23 mouse cellular contexts compared by ENCODE assay signal in genomic region chr5:144933486-144933885, GRCm38 (mm10). TPM values are rescaled to one million over a fixed set of nuclear protein-coding genes. Genes with fewer than 3 reads are reported as not detected.
DNase-seq lines count a peak whose midpoint lies in the region; ATAC-seq and TF ChIP-seq lines count a peak whose summit lies in the region.
"Had no signal": no experiment of that assay in that cellular context is flagged by ENCODE, and none has a peak within 500 bp of the region (broad histone marks: within the 10 kb centered on the region; RNA-seq: fewer than 3 reads in every experiment).

No protein-coding gene starts in this region.

- H3K4me2 ChIP-seq in heart, embryonic 13.5 days: peak overlapping the region; percentile 2; the same call in 1 of the 2 replicates
- H3K4me2 ChIP-seq: embryonic facial prominence, embryonic 15.5 days; hindbrain, embryonic 14.5 days had no signal

- no peaks in the 10 kb centered on the region for H3K27me3 ChIP-seq in heart, embryonic 13.5 days (replicated peaks)
- H3K27me3 ChIP-seq in MEL (ENCODE audit: control insufficient read depth in 1 of 2, insufficient read depth in 2 of 2, low read length in 2 of 2): no peaks in the 10 kb centered on the region
- no peaks in the 10 kb centered on the region for H3K27me3 ChIP-seq in small intestine, adult 2 months (ENCODE audit: control insufficient read depth, insufficient read depth, low read length)
- H3K27me3 ChIP-seq: embryonic facial prominence, embryonic 15.5 days had no signal

- TF ChIP-seq POLR2A in MEL (IDR thresholded peaks at IDR 0.05; ENCODE audit: control insufficient read depth in 1 of 2, insufficient read depth in 1 of 2, low read depth in 1 of 2, low read length in 2 of 2, poor library complexity in 1 of 2): no peak
- TF ChIP-seq POLR2A in small intestine, adult 2 months (IDR thresholded peaks at IDR 0.05; ENCODE audit: low read depth, low read length): no peak

- H3K4me3 ChIP-seq in gastrocnemius, adult 2 months: no peak overlapping the region
- no peak overlapping the region for H3K4me3 ChIP-seq in heart, embryonic 13.5 days
- no peak overlapping the region for H3K4me3 ChIP-seq in MEL (ENCODE audit: control insufficient read depth in 1 of 2, insufficient read depth in 1 of 2, low read depth in 2 of 2, low read length in 2 of 2)
- H3K4me3 ChIP-seq in small intestine, adult 2 months (ENCODE audit: low read depth, low read length): no peak overlapping the region
- H3K4me3 ChIP-seq: embryonic facial prominence, embryonic 15.5 days; erythroblast, embryonic 14.5 days; forebrain, embryonic 10.5 days; hindbrain, embryonic 10.5 days had no signal

- peak overlapping the region; percentile 38 for H3K27ac ChIP-seq in gastrocnemius, adult 2 months
- no peak overlapping the region for H3K27ac ChIP-seq in heart, embryonic 13.5 days (replicated peaks)
- no peak overlapping the region for H3K27ac ChIP-seq in MEL (ENCODE audit: control insufficient read depth, low read depth, low read length)
- H3K27ac ChIP-seq in small intestine, adult 2 months (ENCODE audit: insufficient read depth, low read depth, low read length): peak overlapping the region; percentile 45; the same call in 1 of the 2 replicates
- H3K27ac ChIP-seq: embryonic facial prominence, embryonic 15.5 days; forebrain, embryonic 10.5 days; hindbrain, embryonic 10.5 days; hindbrain, embryonic 14.5 days had no signal

- peak; percentile 18 to 42; a peak in 2 of 4 replicates for TF ChIP-seq EP300 in MEL (IDR thresholded peaks at IDR 0.05; ENCODE audit: low read depth in 1 of 2, low read length in 2 of 2)

- no peaks in the 10 kb centered on the region for H3K9me3 ChIP-seq in heart, embryonic 13.5 days
- H3K9me3 ChIP-seq in MEL (replicated peaks; ENCODE audit: insufficient read depth, low read length): no peaks in the 10 kb centered on the region
- H3K9me3 ChIP-seq: embryonic facial prominence, embryonic 15.5 days; forebrain, embryonic 10.5 days; G1E; hindbrain, embryonic 10.5 days had no signal

- WGBS in heart, embryonic 13.5 days: 23% methylated on average over 4 of the region's 4 CpGs
- WGBS in small intestine, adult 2 months: 27% methylated on average over 4 of the region's 4 CpGs

- intact Hi-C loops in gastrocnemius, adult 2 months (cut with DNase I): no loop called here
- intact Hi-C loops in heart, postnatal 25 days (cut with DNase I): no loop called here

- peaks cover 88% of the 10 kb centered on the region for H3K4me1 ChIP-seq in heart, embryonic 13.5 days
- H3K4me1 ChIP-seq in MEL (ENCODE audit: control insufficient read depth in 1 of 2, insufficient read depth in 2 of 2, low read length in 2 of 2): peaks cover 0 to 17% of the 10 kb centered on the region in 2 experiments; a peak in 3 of 4 replicates
- peaks cover 31% of the 10 kb centered on the region for H3K4me1 ChIP-seq in small intestine, adult 2 months (ENCODE audit: control insufficient read depth, insufficient read depth, insufficient read length, low read length)

- DNase-seq in gastrocnemius, adult 2 months: no peak
- no peak for DNase-seq in gastrocnemius, adult 8-10 months (ENCODE audit: low spot score in 2 of 2)
- DNase-seq in heart, postnatal 25 days (ENCODE audit: low spot score): no peak
- peak; percentile 18 for DNase-seq in MEL (ENCODE audit: low read depth, low spot score)
- no peak for DNase-seq in right cerebral cortex, adult 2 months (ENCODE audit: low spot score in 2 of 2)
- DNase-seq: adrenal gland, postnatal 10 days; B cell, adult 2 months; cerebellum, adult 11 months; cerebellum, adult 8-10 months; cerebellum, postnatal 14 days; embryo, embryonic 11 days; gastrocnemius, postnatal 25 days; heart, postnatal 10 days; kidney, adult 11 months had no signal

- H3K36me3 ChIP-seq in heart, embryonic 13.5 days: no peaks in the 10 kb centered on the region
- H3K36me3 ChIP-seq in MEL (ENCODE audit: control insufficient read depth in 1 of 2, insufficient read depth in 2 of 2, low read length in 2 of 2): peaks cover 0 to 13% of the 10 kb centered on the region in 2 experiments; a peak in 2 of 4 replicates
- no peaks in the 10 kb centered on the region for H3K36me3 ChIP-seq in small intestine, adult 2 months (ENCODE audit: control insufficient read depth, insufficient read depth, low read length)
- H3K36me3 ChIP-seq: embryonic facial prominence, embryonic 15.5 days; forebrain, embryonic 10.5 days; G1E; hindbrain, embryonic 10.5 days had no signal

- TF ChIP-seq CTCF in gastrocnemius, adult 2 months (IDR thresholded peaks at IDR 0.05): no peak
- TF ChIP-seq CTCF in MEL (IDR thresholded peaks at IDR 0.05 in 2 of 3, conservative IDR thresholded peaks at IDR 0.05 in 1 of 3; ENCODE audit: control insufficient read depth in 1 of 3, insufficient read depth in 1 of 3, low read depth in 2 of 3, low read length in 3 of 3, poor library complexity in 1 of 3, severe bottlenecking in 1 of 3): no peak
- no peak for TF ChIP-seq CTCF in small intestine, adult 2 months (IDR thresholded peaks at IDR 0.05; ENCODE audit: extremely low read depth, insufficient read length, insufficient replicate concordance, low read depth, low read length)

- H3K9ac ChIP-seq in heart, embryonic 13.5 days: peak overlapping the region; percentile 45; the same call in 1 of the 2 replicates
- H3K9ac ChIP-seq in MEL (ENCODE audit: control insufficient read depth, low read depth, low read length, poor library complexity, severe bottlenecking): no peak overlapping the region
- H3K9ac ChIP-seq: embryonic facial prominence, embryonic 15.5 days; hindbrain, embryonic 14.5 days had no signal

- no peak for ATAC-seq in heart, embryonic 13.5 days (ENCODE audit: extremely low read depth, insufficient number of reproducible peaks, low FRiP score, low TSS enrichment)
- ATAC-seq: forebrain, embryonic 16.5 days had no signal

- TF ChIP-seq RAD21 in MEL (IDR thresholded peaks at IDR 0.05; ENCODE audit: low read depth, low read length): no peak

- no peaks in the 10 kb centered on the region for H3K79me2 ChIP-seq in MEL (ENCODE audit: control insufficient read depth, insufficient read depth, low read length, poor library complexity)

TF ChIP-seq in MEL, 35 proteins besides CTCF, POLR2A, EP300 and RAD21:
- peak; percentile 79 for TF ChIP-seq RCOR1 (IDR thresholded peaks at IDR 0.05; ENCODE audit: low read depth, low read length)
- peak; percentile 70 for TF ChIP-seq GATA1 (IDR thresholded peaks at IDR 0.05; ENCODE audit: low read depth, low read length)
- no peak for TF ChIP-seq POLR2AphosphoS5 (IDR thresholded peaks at IDR 0.05; ENCODE audit: borderline replicate concordance, low read depth, low read length)
- no peak for TF ChIP-seq TBP (IDR thresholded peaks at IDR 0.05; ENCODE audit: low read depth, low read length)
TF ChIP-seq in MEL: peak in this region for 2.

RNA-seq across cellular contexts. Expression of gene Smurf1, which starts 32.2 kb away (rescaled TPM):
- total RNA-seq in gastrocnemius, adult 2 months (2021): 10 to 100 TPM in 1 of 2 experiments, 1 to 10 TPM in 1; 9.3 to 16.8 TPM
- 10 to 100 TPM; 10.6 to 14.2 (median 11.2) TPM for total RNA-seq in gastrocnemius, adult 8-10 months (2022)
- 12.1 and 12.4 TPM in 2 replicates for polyA plus RNA-seq in heart, embryonic 13.5 days (2015; fragmentation: Nextera tagmentation; extraction: Ambion mirVana)
- 10 to 100 TPM; 21.9 to 27.6 TPM for total RNA-seq in heart, postnatal 25 days (2021)
- 3.9 and 4.0 TPM in 2 replicates for total RNA-seq in MEL (2012; rRNA removed)
- polyA plus RNA-seq in MEL (2012; ENCODE audit: insufficient read depth in 1 of 2, insufficient read length in 2 of 2, low read depth in 1 of 2, low replicate concordance in 2 of 2, missing spikeins in 1 of 2): 10 to 100 TPM in 1 of 2 experiments, not detected in 1; 10.6 TPM
- polyA plus RNA-seq in small intestine, adult 2 months (2012; rRNA removed): 12.0 and 19.5 TPM in 2 replicates

Comparison
In these comparisons a context has a peak if more than half of its experiments do, and no peak if none do; other contexts are left out.
1. H3K27ac ChIP-seq: peak in gastrocnemius, adult 2 months (single experiment) and small intestine, adult 2 months (single experiment); none in heart, embryonic 13.5 days (single experiment) and MEL (single experiment).